Mouse (Mus musculus) intestine, postnatal 0 days (tissue): ENCODE data around the gene Zbtb18. TPM values are rescaled to one million over a fixed set of nuclear protein-coding genes. Genes with fewer than 3 reads are reported as not detected.

Experiments
- ATAC-seq: fragments of 200-750 bp; cut with Nextera tagmentation; 2 replicates; pipeline ENCODE4 v1.8.0; 2017; ENCODE audit warnings: mild to moderate bottlenecking, moderate TSS enrichment, moderate library complexity
- H3K27ac ChIP-seq: fragments of 300-500 bp; sonication (generic); 2 replicates; pipeline ENCODE4 v1.5.1; 2014; ENCODE audit warnings: mild to moderate bottlenecking, low read depth, low read length, moderate library complexity
- H3K27me3 ChIP-seq: fragments of 300-500 bp; sonication (generic); replicated peaks from 2 replicates; pipeline ENCODE4 v1.6.1; 2014; ENCODE audit warnings: low read length, mixed read lengths; ENCODE audit not compliant: control insufficient read depth, insufficient read depth
- H3K36me3 ChIP-seq: fragments of 300-500 bp; sonication (generic); 2 replicates; pipeline ENCODE4 v1.6.1; 2014; ENCODE audit warnings: mild to moderate bottlenecking, moderate library complexity; ENCODE audit not compliant: control insufficient read depth, insufficient read depth
- H3K4me1 ChIP-seq: fragments of 300-500 bp; sonication (generic); replicated peaks from 2 replicates; pipeline ENCODE4 v1.6.1; 2014; ENCODE audit warnings: antibody characterized with exemption, low read length, mixed read lengths; ENCODE audit not compliant: control insufficient read depth, insufficient read depth
- H3K4me2 ChIP-seq: fragments of 300-500 bp; sonication (generic); replicated peaks from 2 replicates; pipeline ENCODE4 v1.6.1; 2014; ENCODE audit warnings: low read depth, mild to moderate bottlenecking, moderate library complexity
- H3K4me3 ChIP-seq: fragments of 300-500 bp; sonication (generic); 2 replicates; pipeline ENCODE4 v1.5.1; 2014; ENCODE audit warnings: low read depth, low read length
- H3K9ac ChIP-seq: fragments of 300-500 bp; sonication (generic); 2 replicates; pipeline ENCODE4 v1.6.1; 2014; ENCODE audit warnings: mild to moderate bottlenecking, low read depth, low read length
- H3K9me3 ChIP-seq: fragments of 300-500 bp; sonication (generic); 2 replicates; pipeline ENCODE4 v1.6.1; 2016; ENCODE audit warnings: mixed run types; ENCODE audit not compliant: control insufficient read depth
- CTCF ChIP-seq: sonication (generic); IDR thresholded peaks from 2 replicates; pipeline ENCODE4 v1.5.1; 2016; ENCODE audit warnings: low read depth, mild to moderate bottlenecking, control low read depth, antibody characterized with exemption, moderate library complexity
- WGBS: fragments of 180-500 bp; shearing (Covaris S2); extraction: QIAGEN DNeasy Blood & Tissue Kit; methylation state at CpG from one replicate; pipeline ENCODE4 v1.1.7; 2014; 5-methylcytosine and 5-hydroxymethylcytosine counted together
- polyA plus RNA-seq: library from polyadenylated mRNA; unstranded; fragments of >200 nt; fragmentation: Nextera tagmentation; extraction: Ambion mirVana; gene quantifications from 2 replicates; pipeline ENCODE4 v1.2.1, GENCODE M21; 2015

The Zbtb18 gene
- polyA plus RNA-seq, 1 experiment from 2014 or later: 2.5 TPM

DNA sequence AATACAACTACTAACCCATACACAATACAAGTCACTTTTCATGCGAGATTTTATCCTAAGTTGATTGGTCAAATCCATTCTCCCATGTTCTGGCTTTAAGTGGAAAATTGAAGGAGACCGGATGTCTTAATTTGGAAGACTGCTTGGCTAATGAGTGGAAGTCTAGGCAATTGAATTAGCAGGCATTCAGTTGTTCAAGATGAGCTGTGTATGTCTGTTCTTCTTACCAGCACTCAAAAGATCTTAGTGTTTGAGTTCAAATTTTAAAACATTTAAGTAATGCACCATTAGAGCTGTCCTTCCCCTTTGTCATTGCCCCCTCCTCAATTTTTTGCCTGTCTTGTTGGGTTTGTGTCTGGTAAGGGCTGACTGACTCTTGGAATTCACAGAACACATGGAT is 8.9 kb downstream of the Zbtb18 start:
- no peak overlapping the region for H3K4me3 ChIP-seq

DNA sequence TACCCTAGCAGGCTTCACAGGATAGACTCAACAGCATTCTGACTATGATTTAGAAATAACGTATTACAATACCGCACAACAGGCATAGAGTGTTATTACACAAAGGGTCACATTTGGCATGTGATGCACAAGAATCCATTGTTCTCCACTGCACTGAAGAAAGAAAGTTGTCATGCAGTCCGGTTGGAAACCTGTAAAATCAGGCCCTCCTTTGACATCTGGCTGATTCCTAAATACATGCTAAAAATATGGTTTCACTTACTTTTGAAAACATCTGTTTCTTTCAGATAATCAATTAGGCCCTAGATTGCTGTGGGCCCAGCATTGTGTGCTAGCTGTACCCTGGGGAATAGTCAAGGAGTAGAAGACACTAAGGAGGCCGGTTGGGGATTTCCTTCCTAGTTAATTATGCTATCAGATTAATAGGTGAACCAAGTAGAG is 9.9 kb downstream of the Zbtb18 start:
- Histone ChIP-seq H3K9ac (no peak overlapping the region), H3K4me1 (no peaks in the 10 kb centered on the region), H3K4me3 (no peak overlapping the region), H3K27ac (no peak overlapping the region), H3K27me3 (no peaks in the 10 kb centered on the region), H3K9me3 (no peaks in the 10 kb centered on the region), H3K4me2 (no peak overlapping the region), H3K36me3 (peaks cover 19% of the 10 kb centered on the region)
- no peak for TF ChIP-seq CTCF
- WGBS: 73% methylated on average over 4 of the region's 4 CpGs
- no peak for ATAC-seq

More for the DNA sequence above, 8.9 kb downstream of the Zbtb18 start:
- Histone ChIP-seq H3K9ac (no peak overlapping the region), H3K4me1 (no peaks in the 10 kb centered on the region), H3K27me3 (no peaks in the 10 kb centered on the region), H3K36me3 (peaks cover 21% of the 10 kb centered on the region), H3K9me3 (no peaks in the 10 kb centered on the region), H3K27ac (no peak overlapping the region), H3K4me2 (no peak overlapping the region)
- ATAC-seq: no peak
- 89% methylated on average over 2 of the region's 2 CpGs for WGBS
- no peak for TF ChIP-seq CTCF

DNA sequence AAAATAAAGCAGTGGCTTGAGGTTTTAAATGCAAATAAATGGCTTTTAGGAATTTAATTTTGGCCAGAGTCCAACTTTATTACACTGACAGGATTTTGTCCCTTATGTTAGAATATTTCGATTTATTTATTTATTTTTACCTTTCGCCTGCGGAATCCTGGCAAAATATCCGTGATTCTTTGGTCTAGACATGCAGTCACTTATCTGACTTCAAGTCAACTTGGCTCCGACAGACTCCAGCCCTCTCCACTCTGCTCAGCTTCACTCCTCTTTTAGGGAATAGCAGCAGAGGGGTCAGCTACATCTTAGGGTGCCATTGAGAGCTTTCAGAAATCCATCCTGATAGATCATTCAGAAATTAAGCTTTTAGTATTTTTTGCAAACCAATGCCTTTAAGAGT is 10.8 kb downstream of the Zbtb18 start:
- Histone ChIP-seq H3K9me3 (no peaks in the 10 kb centered on the region), H3K27ac (no peak overlapping the region), H3K4me3 (no peak overlapping the region), H3K9ac (no peak overlapping the region), H3K4me1 (no peaks in the 10 kb centered on the region), H3K36me3 (peaks cover 10% of the 10 kb centered on the region), H3K4me2 (no peak overlapping the region), H3K27me3 (no peaks in the 10 kb centered on the region)
- TF ChIP-seq CTCF: no peak
- ATAC-seq: no peak
- 73% methylated on average over 5 of the region's 5 CpGs for WGBS

DNA sequence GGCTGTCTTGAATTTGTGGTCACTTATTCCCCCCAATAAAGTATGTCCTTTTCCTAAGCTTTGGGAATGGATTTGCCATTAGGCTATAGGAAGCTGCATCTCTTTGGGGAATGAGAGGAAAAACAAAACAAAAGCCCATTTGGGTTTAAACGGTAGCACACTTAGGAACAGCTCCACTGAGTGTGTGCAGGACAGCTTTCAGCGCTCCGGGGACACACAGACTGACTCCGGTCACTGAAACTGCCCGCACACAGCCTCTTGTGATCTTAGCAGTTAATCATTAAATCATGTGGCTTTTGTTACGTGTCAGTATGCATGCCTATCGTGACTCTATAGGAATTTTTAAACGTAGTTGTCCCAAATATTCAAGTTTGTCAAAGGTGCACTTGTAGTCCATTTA is 11.7 kb downstream of the Zbtb18 start:
- peak overlapping the region; percentile 46 for H3K4me2 ChIP-seq

DNA sequence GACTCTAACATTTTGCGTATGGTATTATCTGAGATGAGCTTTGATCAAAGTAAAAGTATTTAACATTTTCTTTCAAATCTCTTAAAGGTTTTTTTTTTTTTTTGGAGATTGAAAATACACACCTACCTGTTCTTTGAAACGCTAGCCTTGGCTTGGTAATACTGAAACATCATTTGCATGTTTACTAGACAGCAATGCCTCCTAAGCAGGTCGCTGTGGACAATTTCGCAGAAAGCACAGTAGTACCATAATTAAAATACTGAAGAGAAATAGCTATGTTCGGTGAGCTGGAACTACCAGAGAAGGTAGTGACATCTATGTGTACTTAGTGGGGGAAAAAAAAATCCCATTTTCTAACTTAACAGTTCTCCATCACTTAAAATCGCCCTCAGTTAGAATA is 12.3 kb downstream of the Zbtb18 start:
- Histone ChIP-seq H3K27me3 (no peaks in the 10 kb centered on the region), H3K4me3 (no peak overlapping the region), H3K4me1 (no peaks in the 10 kb centered on the region), H3K9me3 (no peaks in the 10 kb centered on the region), H3K4me2 (no peak overlapping the region), H3K9ac (no peak overlapping the region), H3K27ac (no peak overlapping the region), H3K36me3 (no peaks in the 10 kb centered on the region)
- ATAC-seq: no peak
- WGBS: 88% methylated on average over 6 of the region's 6 CpGs
- TF ChIP-seq CTCF: no peak

More for the DNA sequence above, 11.7 kb downstream of the Zbtb18 start:
- no peak for TF ChIP-seq CTCF
- Histone ChIP-seq H3K9me3 (no peaks in the 10 kb centered on the region), H3K9ac (no peak overlapping the region), H3K4me1 (no peaks in the 10 kb centered on the region), H3K4me3 (no peak overlapping the region), H3K27me3 (no peaks in the 10 kb centered on the region), H3K27ac (no peak overlapping the region), H3K36me3 (peaks cover 4% of the 10 kb centered on the region; the same call in 1 of the 2 replicates)
- 28% methylated on average over 8 of the region's 8 CpGs for WGBS
- ATAC-seq: no peak

DNA sequence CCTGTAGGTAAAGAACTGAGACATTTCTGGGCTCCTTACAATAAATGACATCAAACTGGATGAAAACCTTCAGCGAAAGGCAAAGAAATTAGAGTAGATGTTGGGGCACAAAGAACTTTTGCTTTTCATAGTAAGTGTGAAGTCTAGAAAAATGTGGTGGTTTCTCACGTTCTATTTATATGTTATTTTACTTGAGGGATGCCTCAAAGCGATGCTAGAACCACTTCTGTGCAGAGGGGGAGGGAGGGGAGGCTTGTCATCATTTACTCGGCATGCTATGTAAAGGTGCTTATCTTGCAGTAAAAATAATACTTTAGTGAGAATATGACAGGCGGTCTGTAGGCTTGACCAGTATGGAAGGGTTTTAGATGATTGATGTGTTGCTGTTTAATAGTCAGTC is 13.3 kb downstream of the Zbtb18 start:
- Histone ChIP-seq H3K36me3 (no peaks in the 10 kb centered on the region), H3K27ac (no peak overlapping the region), H3K4me2 (no peak overlapping the region), H3K9me3 (no peaks in the 10 kb centered on the region), H3K4me3 (no peak overlapping the region), H3K9ac (no peak overlapping the region), H3K4me1 (no peaks in the 10 kb centered on the region), H3K27me3 (no peaks in the 10 kb centered on the region)
- 81% methylated on average over 5 of the region's 5 CpGs for WGBS
- no peak for TF ChIP-seq CTCF
- no peak for ATAC-seq

DNA sequence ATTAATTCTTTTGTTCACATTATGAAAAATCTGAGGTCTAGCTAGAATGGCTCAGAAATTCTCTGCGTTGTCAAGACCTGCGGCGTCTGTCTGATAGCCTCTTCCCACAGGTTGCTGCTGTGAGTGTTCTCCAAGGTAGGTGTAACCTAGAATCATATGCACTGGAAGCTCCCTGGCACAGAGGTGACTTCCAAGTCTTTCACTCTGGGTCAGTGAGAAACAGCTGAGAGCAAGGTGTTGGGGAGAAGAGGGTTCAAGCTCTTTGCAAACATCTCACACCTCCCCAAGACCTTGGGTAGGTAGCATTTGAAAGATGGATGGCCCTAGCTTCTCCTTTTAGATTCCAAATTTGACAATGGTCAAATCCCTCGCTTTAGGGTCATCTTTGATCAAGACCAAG is 14.1 kb downstream of the Zbtb18 start:
- H3K36me3 ChIP-seq: no peaks in the 10 kb centered on the region
- no peaks in the 10 kb centered on the region for H3K9me3 ChIP-seq
- no peak overlapping the region for H3K4me3 ChIP-seq
- no peak overlapping the region for H3K9ac ChIP-seq
- H3K4me1 ChIP-seq: no peaks in the 10 kb centered on the region
- TF ChIP-seq CTCF: no peak
- WGBS: 88% methylated on average over 4 of the region's 4 CpGs
- H3K27me3 ChIP-seq: no peaks in the 10 kb centered on the region
- no peak overlapping the region for H3K4me2 ChIP-seq
- H3K27ac ChIP-seq: no peak overlapping the region
- ATAC-seq: no peak
